Mouse (Mus musculus): ENCODE measurements around the gene Tapbpl.

DNA sequence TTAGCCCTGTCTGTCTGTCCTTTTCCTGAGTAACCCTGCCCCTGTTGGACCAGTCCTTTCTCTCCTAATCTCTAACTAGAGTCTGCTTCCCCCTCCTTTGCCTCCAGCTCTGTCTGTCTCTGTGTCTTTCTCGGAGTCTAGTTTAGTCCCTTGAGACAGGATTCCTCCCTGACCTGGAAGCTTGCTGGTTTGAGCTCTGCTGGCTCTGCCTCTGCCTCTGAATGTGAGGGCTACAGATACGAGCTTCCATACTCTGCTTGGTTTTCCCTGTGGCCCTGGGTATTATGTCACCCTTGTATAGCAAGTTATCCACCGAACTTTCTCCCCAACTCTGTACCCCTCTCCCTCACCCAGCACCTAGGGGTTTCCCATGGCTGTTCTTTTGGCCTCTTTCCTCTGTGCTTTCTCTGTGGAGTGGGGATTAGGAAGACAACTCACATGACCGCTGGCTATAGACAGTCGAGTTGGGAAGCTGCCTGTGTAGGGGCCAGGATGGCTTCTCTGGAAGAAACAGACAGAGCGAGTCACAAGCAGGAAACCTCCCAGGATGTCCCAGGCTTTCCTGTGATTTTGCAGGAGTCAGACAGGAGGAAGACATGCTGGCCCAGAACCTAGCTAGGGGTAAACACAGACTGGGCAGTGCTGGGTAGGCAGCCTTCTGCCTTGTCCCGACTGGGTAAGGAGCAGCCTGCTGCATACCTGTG is 2.3 kb upstream of the Tapbpl start:
- TF ChIP-seq CTCF (IDR thresholded peaks at IDR 0.05; ENCODE audit: extremely low read depth, insufficient read length, insufficient replicate concordance, low read depth, low read length) (no peak), POLR2A (IDR thresholded peaks at IDR 0.05; ENCODE audit: low read depth, low read length) (no peak)
